Mouse (Mus musculus) Patski (cell line): Measurements from ENCODE around the gene Olfr1392. TPM values are rescaled to one million over a fixed set of nuclear protein-coding genes. Genes with fewer than 3 reads are reported as not detected.
A peak's percentile ranks its signal among the peaks of the same experiment; 100 is the strongest.
"Not testable (repeated sequence)": the region's sequence is repeated elsewhere in the genome, so short reads cannot be mapped to it uniquely, and the experiment has no call there.

ENCODE experiments used
- ATAC-seq: fragments of 100-300 bp; one replicate; pipeline ENCODE4 v1.8.0; 2021
- CTCF ChIA-PET: fragments of 350-600 bp; sonication (Branson Sonifier 250); formaldehyde crosslinking; loops from one replicate; lab custom pipeline; 2022; ENCODE audit warnings: inconsistent platforms; lab: Charles Lee
- POLR2A ChIA-PET: fragments of 350-600 bp; sonication (Branson Sonifier 250); formaldehyde crosslinking; loops from one replicate; lab custom pipeline; 2022; ENCODE audit warnings: antibody characterized with exemption, inconsistent platforms; lab: Charles Lee
- DNase-seq: peaks from one replicate; pipeline ENCODE4 v3.0.0-alpha.2; 2011; ENCODE audit warnings: low read depth, low spot score
- H3K27me3 ChIP-seq: fragments of 371-371 bp; one replicate; pipeline ENCODE4 v1.5.1; 2021
- CTCF ChIP-seq: fragments of 100-300 bp; IDR thresholded peaks from one replicate; pipeline ENCODE4 v1.5.1; 2021
- in situ Hi-C: fragments of 300-500 bp; cut with MboI; formaldehyde crosslinking; loops from 3 replicates; pipeline ENCODE4 v1.11.1; 2018; ENCODE audit warnings: low pct_unique_long_range_greater_than_20kb, mixed read lengths
- polyA plus RNA-seq: library from polyadenylated mRNA; unstranded; gene quantifications from one replicate; pipeline ENCODE4 v1.2.3, GENCODE M21; 2021

Gene Olfr1392
- polyA plus RNA-seq, 1 experiment from 2014 or later: 0.14 TPM

- ATAC-seq (no peak), DNase-seq (no peak)
- CTCF ChIA-PET: no interaction called here
- TF ChIP-seq CTCF: no peak
- in situ Hi-C loops: loop anchor here (5.0 kb wide), 1 partner anchor 120 kb away; no protein-coding TSS in a partner anchor
- H3K27me3 ChIP-seq: peaks cover 8% of the 10 kb centered on the region
- POLR2A ChIA-PET: no interaction called here
Measured at GRCm38 (mm10) chr11:49287251-49287650, 2.2 kb downstream of the Olfr1392 start.

GRCm38 (mm10) chr11:49292777-49293176, 7.7 kb downstream of the Olfr1392 start:
- POLR2A ChIA-PET: no interaction called here
- CTCF ChIA-PET: interaction anchor here (1.1 kb wide), 1 partner anchor 9 kb away, joined by 3 read pairs; no protein-coding TSS in a partner anchor
- no peak for TF ChIP-seq CTCF
- DNase-seq (no peak), ATAC-seq (no peak)
- in situ Hi-C loops: no loop called here
- H3K27me3 ChIP-seq: peaks cover 8% of the 10 kb centered on the region

GRCm38 (mm10) chr11:49304441-49304840, 19.4 kb downstream of the Olfr1392 start, which contains the start of gene Olfr10:
Gene Olfr10 (plus strand): TSS chr11:49304741.
- ATAC-seq (no peak), DNase-seq (no peak)
- no peaks in the 10 kb centered on the region for H3K27me3 ChIP-seq
- POLR2A ChIA-PET: no interaction called here
- in situ Hi-C loops: no loop called here
- TF ChIP-seq CTCF: no peak
- CTCF ChIA-PET: no interaction called here

- in situ Hi-C loops, CTCF ChIA-PET, H3K27me3 ChIP-seq, ATAC-seq, DNase-seq, POLR2A ChIA-PET: not testable (repeated sequence)
Measured at GRCm38 (mm10) chr11:49308547-49308946, 23.5 kb downstream of the Olfr1392 start.

GRCm38 (mm10) chr11:49322442-49322841, 37.4 kb downstream of the Olfr1392 start, which contains the start of gene Olfr1391:
Gene Olfr1391 (plus strand): TSS chr11:49322742.
- ATAC-seq: no peak
- no peak for TF ChIP-seq CTCF
- ChIA-PET POLR2A (no interaction called here), CTCF (no interaction called here)
- no peak for DNase-seq
- H3K27me3 ChIP-seq: no peaks in the 10 kb centered on the region
- in situ Hi-C loops: no loop called here

- ChIA-PET CTCF (interaction anchor here (1.2 kb wide), 1 partner anchor 12 kb away, joined by 3 read pairs; no protein-coding TSS in a partner anchor), POLR2A (interaction anchor here (0.5 kb wide), 1 partner anchor 794 kb away, joined by 3 read pairs; no protein-coding TSS in a partner anchor)
- TF ChIP-seq CTCF: no peak
- DNase-seq (no peak), ATAC-seq (no peak)
- no peaks in the 10 kb centered on the region for H3K27me3 ChIP-seq
- in situ Hi-C loops: no loop called here
Measured at GRCm38 (mm10) chr11:49326726-49327125, 41.6 kb downstream of the Olfr1392 start.

GRCm38 (mm10) chr11:49329686-49330085, 44.6 kb downstream of the Olfr1392 start:
- no peak for DNase-seq
- no peak for TF ChIP-seq CTCF
- ChIA-PET CTCF (no interaction called here), POLR2A (no interaction called here)
- ATAC-seq: no peak
- no peaks in the 10 kb centered on the region for H3K27me3 ChIP-seq
- in situ Hi-C loops: no loop called here

GRCm38 (mm10) chr11:49334888-49335287, 49.8 kb downstream of the Olfr1392 start, which contains the start of gene Olfr1390:
Gene Olfr1390 (plus strand): TSS chr11:49335188.
- CTCF ChIA-PET: no interaction called here
- no peaks in the 10 kb centered on the region for H3K27me3 ChIP-seq
- in situ Hi-C loops: no loop called here
- POLR2A ChIA-PET: no interaction called here
- TF ChIP-seq CTCF: no peak
- ATAC-seq: no peak
- no peak for DNase-seq

GRCm38 (mm10) chr11:49337150-49337832, 52.2 kb downstream of the Olfr1392 start:
- DNase-seq (peak; percentile 37), ATAC-seq (peak; percentile 100)
- ChIA-PET POLR2A (no interaction called here), CTCF (no interaction called here)
- peak; percentile 26 for TF ChIP-seq CTCF
- no peaks in the 10 kb centered on the region for H3K27me3 ChIP-seq
- in situ Hi-C loops: no loop called here

Other genes with a start within 250 kb of the Olfr1392 start
- 0.86 TPM for gene 9930111J21Rik2, start 234.0 kb upstream of the Olfr1392 start, polyA plus RNA-seq
- gene Tgtp2, start 221.1 kb upstream of the Olfr1392 start, polyA plus RNA-seq: 0.18 TPM
- gene Ifi47, start 208.7 kb upstream of the Olfr1392 start, polyA plus RNA-seq: 0.81 TPM
- not detected for gene Olfr1396, start 170.4 kb upstream of the Olfr1392 start, polyA plus RNA-seq
- not detected for gene Olfr1395, start 143.0 kb upstream of the Olfr1392 start, polyA plus RNA-seq
- not detected for gene Olfr1394, start 130.9 kb upstream of the Olfr1392 start, polyA plus RNA-seq
- gene Btnl9, start 98.1 kb upstream of the Olfr1392 start, polyA plus RNA-seq: not detected
- gene Zfp62, start 82.0 kb upstream of the Olfr1392 start, polyA plus RNA-seq: 31.9 TPM
- 81.9 TPM for gene Mgat1, start 41.1 kb upstream of the Olfr1392 start, polyA plus RNA-seq
- 0.04 TPM for gene Olfr1393, start 7.0 kb upstream of the Olfr1392 start, polyA plus RNA-seq
- 0.08 TPM for gene Olfr10, start 19.5 kb downstream of the Olfr1392 start, polyA plus RNA-seq
- not detected for gene Olfr1391, start 37.5 kb downstream of the Olfr1392 start, polyA plus RNA-seq
- gene Olfr1390, start 49.9 kb downstream of the Olfr1392 start, polyA plus RNA-seq: not detected
- gene Olfr1389, start 137.8 kb downstream of the Olfr1392 start, polyA plus RNA-seq: not detected
- not detected for gene Olfr1388, start 151.3 kb downstream of the Olfr1392 start, polyA plus RNA-seq
- not detected for gene Olfr1387, start 170.1 kb downstream of the Olfr1392 start, polyA plus RNA-seq
- not detected for gene Olfr1386, start 179.8 kb downstream of the Olfr1392 start, polyA plus RNA-seq
- not detected for gene Olfr1385, start 203.8 kb downstream of the Olfr1392 start, polyA plus RNA-seq
- 0.26 TPM for gene Olfr1384, start 221.4 kb downstream of the Olfr1392 start, polyA plus RNA-seq
- 0.45 TPM for gene Olfr1383, start 234.4 kb downstream of the Olfr1392 start, polyA plus RNA-seq
- gene Olfr1382, start 243.0 kb downstream of the Olfr1392 start, polyA plus RNA-seq: not detected